Mouse (Mus musculus): ENCODE data around the gene Gm3776.
"Not testable (repeated sequence)": the region's sequence is repeated elsewhere in the genome, so short reads cannot be mapped to it uniquely, and the experiment has no call there.

DNA sequence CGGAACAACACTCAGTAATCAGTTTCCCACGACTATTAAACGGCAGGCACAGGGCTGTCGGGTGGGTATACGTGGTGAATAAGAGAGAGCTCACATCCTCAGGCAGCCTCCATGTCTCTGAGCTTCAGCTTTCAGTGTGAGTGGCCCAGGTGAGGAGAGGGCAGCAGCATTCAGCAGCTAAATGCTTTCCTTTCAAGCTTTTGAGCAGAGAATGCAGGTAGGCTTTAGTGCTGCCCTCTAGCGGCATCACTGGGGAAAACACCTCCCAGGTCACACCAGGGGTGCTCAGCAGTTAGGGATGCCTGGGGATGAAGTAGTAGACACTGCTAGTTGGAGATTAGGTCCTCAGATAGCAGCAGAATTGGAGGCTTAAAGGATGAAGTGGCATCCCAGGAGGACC lies 2.8 kb downstream of the Gm3776 start:
- TF ChIP-seq CTCF (IDR thresholded peaks at IDR 0.05) = peak; percentile 47
- not testable (repeated sequence) for TF ChIP-seq EP300 (IDR thresholded peaks at IDR 0.05)

Data from lung, postnatal 0 days (tissue).